Mouse (Mus musculus): Measurements from ENCODE around the gene Abca8b.
"Not testable (repeated sequence)": the region's sequence is repeated elsewhere in the genome, so short reads cannot be mapped to it uniquely, and the experiment has no call there.

Abca8b gene

DNA sequence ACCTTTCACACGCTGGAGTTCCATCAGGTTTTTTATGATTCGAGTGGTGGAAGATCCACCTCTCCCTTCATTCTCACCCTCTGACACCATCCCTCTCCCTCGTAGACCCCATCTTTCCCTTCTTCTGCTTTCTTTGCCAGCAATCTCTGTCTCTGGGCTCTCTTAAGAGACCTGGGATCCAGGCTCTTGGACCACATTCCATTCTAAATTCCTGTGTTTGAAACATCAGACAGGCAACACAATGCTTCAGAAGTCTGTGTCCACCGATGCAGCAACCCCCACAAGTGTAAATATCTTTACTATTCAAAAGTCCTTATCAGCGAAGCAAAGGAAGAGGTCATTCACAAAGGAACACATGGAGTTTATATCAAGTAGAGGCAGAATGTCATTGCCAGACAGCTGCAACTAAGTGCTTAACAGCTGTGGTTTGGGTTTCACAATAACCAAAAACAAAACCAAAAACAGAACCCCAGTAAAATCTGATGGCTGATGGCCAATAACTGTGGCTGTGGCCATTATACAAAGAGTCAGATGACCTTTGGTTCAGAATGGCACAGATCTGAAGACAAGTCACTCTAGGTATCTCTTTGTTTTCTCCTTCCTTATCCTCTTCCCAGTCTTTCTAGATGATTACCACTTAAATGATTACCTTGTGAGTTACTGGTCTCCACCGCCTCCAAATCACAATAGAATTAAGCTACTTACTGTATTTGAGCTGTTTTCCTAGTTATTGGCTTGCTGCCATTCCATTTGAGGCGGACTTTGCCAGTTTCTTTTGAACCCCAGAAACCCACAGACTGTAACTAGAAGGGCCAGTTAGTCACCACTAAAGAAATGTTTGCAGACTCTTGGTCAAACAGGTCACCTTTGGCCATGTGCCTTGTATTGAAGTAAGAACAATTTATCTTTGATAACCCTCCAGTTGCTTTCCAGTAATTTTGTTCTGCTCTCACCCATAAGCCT lies 68.6 kb downstream of the Abca8b start:
- H3K27me3 ChIP-seq (ENCODE audit: insufficient read depth, low read length), result no peaks in the 10 kb centered on the region
- no peaks in the 10 kb centered on the region; the same call in 1 of the 2 replicates for H3K4me1 ChIP-seq (replicated peaks; ENCODE audit: low read depth, low read length)
- H3K9me3 ChIP-seq (ENCODE audit: low read length), result peaks cover 29% of the 10 kb centered on the region
- no peak for TF ChIP-seq CTCF (conservative IDR thresholded peaks at IDR 0.05; ENCODE audit: low read length)
- no peak for TF ChIP-seq POU5F1 (IDR thresholded peaks at IDR 0.05; ENCODE audit: borderline replicate concordance, low read length)
- no peak for TF ChIP-seq NANOG (IDR thresholded peaks at IDR 0.05; ENCODE audit: borderline replicate concordance, low read length)
- no peaks in the 10 kb centered on the region for H3K36me3 ChIP-seq (ENCODE audit: insufficient read depth, low read length)
- no peak overlapping the region for H3K4me3 ChIP-seq (replicated peaks; ENCODE audit: low read length)

- H3K9me3 ChIP-seq (ENCODE audit: low read length), result peaks cover 29% of the 10 kb centered on the region
Observed at GRCm38 (mm10) chr11:109922236-109922635, 73.4 kb downstream of the Abca8b start.

GRCm38 (mm10) chr11:109919480-109919879 lies 76.2 kb downstream of the Abca8b start:
- TF ChIP-seq CTCF (conservative IDR thresholded peaks at IDR 0.05; ENCODE audit: low read length) (no peak), POU5F1 (IDR thresholded peaks at IDR 0.05; ENCODE audit: borderline replicate concordance, low read length) (no peak), NANOG (IDR thresholded peaks at IDR 0.05; ENCODE audit: borderline replicate concordance, low read length) (no peak)
- H3K4me3 ChIP-seq (replicated peaks; ENCODE audit: low read length), result no peak overlapping the region

More at GRCm38 (mm10) chr11:109922236-109922635, 73.4 kb downstream of the Abca8b start:
- Histone ChIP-seq H3K36me3 (ENCODE audit: insufficient read depth, low read length) (no peaks in the 10 kb centered on the region), H3K4me3 (replicated peaks; ENCODE audit: low read length) (no peak overlapping the region), H3K27me3 (ENCODE audit: insufficient read depth, low read length) (no peaks in the 10 kb centered on the region), H3K4me1 (replicated peaks; ENCODE audit: low read depth, low read length) (no peaks in the 10 kb centered on the region)
- no peak for TF ChIP-seq NANOG (IDR thresholded peaks at IDR 0.05; ENCODE audit: borderline replicate concordance, low read length)
- TF ChIP-seq POU5F1 (IDR thresholded peaks at IDR 0.05; ENCODE audit: borderline replicate concordance, low read length), result no peak
- no peak for TF ChIP-seq CTCF (conservative IDR thresholded peaks at IDR 0.05; ENCODE audit: low read length)

GRCm38 (mm10) chr11:109916654-109917053 lies 79.0 kb downstream of the Abca8b start:
- Histone ChIP-seq H3K9me3 (ENCODE audit: low read length) (no peaks in the 10 kb centered on the region; the same call in 1 of the 2 replicates), H3K27me3 (ENCODE audit: insufficient read depth, low read length) (no peaks in the 10 kb centered on the region), H3K4me3 (replicated peaks; ENCODE audit: low read length) (no peak overlapping the region), H3K36me3 (ENCODE audit: insufficient read depth, low read length) (no peaks in the 10 kb centered on the region), H3K4me1 (replicated peaks; ENCODE audit: low read depth, low read length) (no peaks in the 10 kb centered on the region)
- TF ChIP-seq CTCF (conservative IDR thresholded peaks at IDR 0.05; ENCODE audit: low read length) (no peak), NANOG (IDR thresholded peaks at IDR 0.05; ENCODE audit: borderline replicate concordance, low read length) (no peak), POU5F1 (IDR thresholded peaks at IDR 0.05; ENCODE audit: borderline replicate concordance, low read length) (no peak)

More at GRCm38 (mm10) chr11:109919480-109919879, 76.2 kb downstream of the Abca8b start:
- Histone ChIP-seq H3K27me3 (ENCODE audit: insufficient read depth, low read length) (no peaks in the 10 kb centered on the region), H3K36me3 (ENCODE audit: insufficient read depth, low read length) (no peaks in the 10 kb centered on the region), H3K9me3 (ENCODE audit: low read length) (peaks cover 23% of the 10 kb centered on the region), H3K4me1 (replicated peaks; ENCODE audit: low read depth, low read length) (no peaks in the 10 kb centered on the region)

GRCm38 (mm10) chr11:109913156-109913555 lies 82.5 kb downstream of the Abca8b start:
- H3K9me3 ChIP-seq (ENCODE audit: low read length); H3K4me3 ChIP-seq (replicated peaks; ENCODE audit: low read length); H3K27me3 ChIP-seq (ENCODE audit: insufficient read depth, low read length); H3K4me1 ChIP-seq (replicated peaks; ENCODE audit: low read depth, low read length); H3K36me3 ChIP-seq (ENCODE audit: insufficient read depth, low read length): not testable (repeated sequence)

GRCm38 (mm10) chr11:109912118-109912517 lies 83.5 kb downstream of the Abca8b start:
- not testable (repeated sequence) for H3K27me3 ChIP-seq (ENCODE audit: insufficient read depth, low read length); H3K36me3 ChIP-seq (ENCODE audit: insufficient read depth, low read length); H3K4me3 ChIP-seq (replicated peaks; ENCODE audit: low read length); H3K9me3 ChIP-seq (ENCODE audit: low read length); H3K4me1 ChIP-seq (replicated peaks; ENCODE audit: low read depth, low read length)

DNA sequence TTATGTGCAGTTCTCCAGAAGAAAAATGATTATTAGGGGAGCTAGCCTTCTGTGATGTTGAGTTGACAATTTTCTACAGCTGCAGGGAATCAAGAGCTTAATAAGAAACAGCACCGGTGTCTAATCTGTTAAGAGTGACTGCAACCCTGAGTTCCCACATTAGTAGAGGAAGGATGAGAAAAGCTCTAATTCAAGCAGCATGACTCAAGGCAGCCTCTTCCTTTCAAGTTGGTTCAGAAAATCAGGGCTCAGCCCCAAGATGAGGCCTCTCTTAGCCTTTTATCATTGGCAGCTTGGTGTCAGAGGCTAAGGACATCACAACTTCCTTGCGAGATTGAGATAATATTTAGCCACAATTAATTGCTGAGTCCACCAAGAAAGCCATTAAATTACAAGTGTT lies 85.8 kb downstream of the Abca8b start:
- H3K4me1 ChIP-seq (replicated peaks; ENCODE audit: low read depth, low read length), result peaks cover 4% of the 10 kb centered on the region
- H3K9me3 ChIP-seq (ENCODE audit: low read length), result peaks cover 4% of the 10 kb centered on the region; the same call in 1 of the 2 replicates

GRCm38 (mm10) chr11:109908207-109909031 lies 87.2 kb downstream of the Abca8b start:
- no peaks in the 10 kb centered on the region for H3K36me3 ChIP-seq (ENCODE audit: insufficient read depth, low read length)
- H3K4me3 ChIP-seq (replicated peaks; ENCODE audit: low read length), result no peak overlapping the region
- H3K27me3 ChIP-seq (ENCODE audit: insufficient read depth, low read length), result no peaks in the 10 kb centered on the region
- H3K9me3 ChIP-seq (ENCODE audit: low read length), result peaks cover 4% of the 10 kb centered on the region; the same call in 1 of the 2 replicates
- TF ChIP-seq NANOG (IDR thresholded peaks at IDR 0.05; ENCODE audit: borderline replicate concordance, low read length) (no peak), POU5F1 (IDR thresholded peaks at IDR 0.05; ENCODE audit: borderline replicate concordance, low read length) (no peak), CTCF (conservative IDR thresholded peaks at IDR 0.05; ENCODE audit: low read length) (no peak)
- H3K4me1 ChIP-seq (replicated peaks; ENCODE audit: low read depth, low read length), result peaks cover 4% of the 10 kb centered on the region

More for the DNA sequence above, 85.8 kb downstream of the Abca8b start:
- no peaks in the 10 kb centered on the region for H3K27me3 ChIP-seq (ENCODE audit: insufficient read depth, low read length)
- H3K4me3 ChIP-seq (replicated peaks; ENCODE audit: low read length), result no peak overlapping the region
- H3K36me3 ChIP-seq (ENCODE audit: insufficient read depth, low read length), result no peaks in the 10 kb centered on the region
- TF ChIP-seq CTCF (conservative IDR thresholded peaks at IDR 0.05; ENCODE audit: low read length) (no peak), NANOG (IDR thresholded peaks at IDR 0.05; ENCODE audit: borderline replicate concordance, low read length) (no peak), POU5F1 (IDR thresholded peaks at IDR 0.05; ENCODE audit: borderline replicate concordance, low read length) (no peak)

All from E14TG2a.4 (cell line).